Mouse (Mus musculus) pancreas, adult 10 weeks (tissue): ENCODE results near the gene Gm14435. TPM values are rescaled to one million over a fixed set of nuclear protein-coding genes. Genes with fewer than 3 reads are reported as not detected.

Experiments
- polyA plus RNA-seq: library from polyadenylated mRNA; stranded (reverse); fragments of 350-450 nt; fragmentation: Illumina TruSeq; extraction: RNeasy Lipid Tissue Mini Kit (QIAGEN cat#74804); gene quantifications from one replicate; pipeline ENCODE4 v1.2.3, GENCODE M21; 2015; ENCODE audit warnings: low read depth, low replicate concordance; ENCODE audit not compliant: insufficient read depth

The Gm14435 gene
- polyA plus RNA-seq: 4.5 TPM

DNA sequence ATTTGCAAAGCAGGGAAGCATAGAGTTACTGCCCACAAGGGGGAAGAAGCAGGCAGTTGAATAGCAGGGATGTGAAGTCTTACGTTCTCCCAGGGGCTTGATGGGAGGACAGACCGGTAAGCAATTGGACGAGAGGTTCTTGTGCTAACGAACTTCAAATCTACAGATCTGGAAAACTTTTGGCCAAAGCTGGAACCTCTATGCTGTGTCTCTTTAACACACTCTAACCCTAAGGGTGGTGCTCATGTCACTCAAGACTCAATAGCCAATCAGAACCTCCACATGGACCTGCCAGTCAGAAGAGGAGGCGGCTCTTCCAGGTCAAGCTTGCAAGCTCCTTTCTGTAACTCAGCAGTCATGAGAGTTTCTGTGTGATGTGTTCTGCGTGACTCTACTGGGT, at the start of gene Gm14435:
Gm14435 (plus strand) TSS at position 301 of the 400 bp plus-strand sequence.

Other genes starting within 250 kb of the Gm14435 start
- gene 2210418O10Rik, start 197.0 kb upstream of the Gm14435 start, polyA plus RNA-seq: 1.6 TPM
- not detected for gene Gm11009, start 104.1 kb upstream of the Gm14435 start, polyA plus RNA-seq
- not detected for gene Gm14434, start 63.2 kb downstream of the Gm14435 start, polyA plus RNA-seq
- gene Zfp967, start 97.5 kb downstream of the Gm14435 start, polyA plus RNA-seq: not detected
- 0.90 TPM for gene Gm14308, start 212.8 kb downstream of the Gm14435 start, polyA plus RNA-seq
- gene Zfp973, start 246.9 kb downstream of the Gm14435 start, polyA plus RNA-seq: 1.6 TPM